Mouse (Mus musculus) c-Kit-positive CD71-positive TER-119-negative erythroid progenitor cells, embryonic 14.5 days (primary cell): ENCODE measurements at regions not wholly inside any gene's neighbourhood (a gene's known extent, or its start where the extent isn't known, plus 50 kb on each side); places are given as distances from the start of the nearest gene placed in this dataset.

Experiments
- DNase-seq: peaks from one replicate; pipeline ENCODE4 v3.0.0-alpha.2; 2013; ENCODE audit warnings: low read depth

GRCm38 (mm10) chr13:35478226-35478625 is 181.4 kb upstream of the Cdyl start:
- DNase-seq, result no peak

- no peak for DNase-seq
These were observed 177.3 kb upstream of the Cdyl start for GRCm38 (mm10) chr13:35482340-35482739.

DNA sequence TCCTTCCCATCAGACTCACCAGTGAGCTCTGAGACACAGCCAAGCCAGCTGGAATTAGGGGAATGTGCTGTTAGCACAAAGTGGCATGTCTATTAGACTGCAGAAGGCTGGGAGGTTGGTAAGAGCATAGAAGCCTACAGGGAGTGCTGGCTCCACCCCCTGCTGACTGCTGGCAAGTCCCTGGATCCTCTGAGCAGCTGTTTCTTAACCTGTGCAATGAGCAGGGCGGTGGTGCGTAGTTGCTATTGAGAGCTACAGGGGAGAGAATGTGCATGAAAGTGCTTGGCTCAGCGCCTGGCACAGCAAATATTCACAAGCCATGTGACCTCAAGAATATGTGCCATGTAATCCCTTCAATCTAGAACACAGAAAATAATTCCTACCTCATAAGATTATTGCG is 173.5 kb upstream of the Cdyl start:
- DNase-seq, result no peak

DNA sequence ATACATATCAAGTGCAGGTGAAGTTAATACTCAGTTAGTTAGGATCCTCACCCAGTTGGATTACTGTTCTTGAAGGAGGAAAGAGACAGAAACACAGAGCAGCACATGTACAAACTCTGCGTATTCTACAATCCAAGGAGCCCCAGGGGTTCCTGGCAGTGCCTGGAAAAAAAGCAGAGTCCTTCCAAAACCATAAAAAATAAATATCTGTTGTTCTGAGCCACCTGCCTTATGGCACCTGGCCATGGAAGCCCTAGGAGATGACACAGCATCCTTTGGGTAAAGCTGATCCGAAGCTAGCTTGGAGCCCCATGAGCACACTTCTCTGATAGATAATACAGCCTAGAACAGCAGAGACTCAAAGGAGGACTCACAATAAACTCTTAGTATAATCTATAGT is 159.9 kb upstream of the Cdyl start:
- no peak for DNase-seq

DNA sequence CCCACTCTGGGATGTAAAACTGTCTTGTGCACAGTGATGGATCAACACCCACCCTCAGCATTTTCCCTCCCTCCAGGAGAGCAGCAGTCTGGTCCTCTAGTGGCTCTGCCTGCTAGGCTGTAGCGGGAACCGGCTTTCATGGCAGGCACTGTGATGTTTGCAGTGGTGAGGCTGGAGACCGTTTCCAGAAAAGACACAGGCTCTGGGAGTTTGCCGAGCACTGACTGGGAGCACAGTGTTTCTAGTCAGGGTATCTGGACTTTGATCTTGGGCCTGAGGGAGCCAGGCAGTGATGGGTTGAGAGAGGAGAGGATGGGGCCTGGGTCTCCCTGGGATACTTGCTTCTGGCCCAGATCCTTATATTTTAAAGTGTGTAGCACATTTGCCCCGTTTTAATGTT is 158.7 kb upstream of the Cdyl start:
- no peak for DNase-seq

DNA sequence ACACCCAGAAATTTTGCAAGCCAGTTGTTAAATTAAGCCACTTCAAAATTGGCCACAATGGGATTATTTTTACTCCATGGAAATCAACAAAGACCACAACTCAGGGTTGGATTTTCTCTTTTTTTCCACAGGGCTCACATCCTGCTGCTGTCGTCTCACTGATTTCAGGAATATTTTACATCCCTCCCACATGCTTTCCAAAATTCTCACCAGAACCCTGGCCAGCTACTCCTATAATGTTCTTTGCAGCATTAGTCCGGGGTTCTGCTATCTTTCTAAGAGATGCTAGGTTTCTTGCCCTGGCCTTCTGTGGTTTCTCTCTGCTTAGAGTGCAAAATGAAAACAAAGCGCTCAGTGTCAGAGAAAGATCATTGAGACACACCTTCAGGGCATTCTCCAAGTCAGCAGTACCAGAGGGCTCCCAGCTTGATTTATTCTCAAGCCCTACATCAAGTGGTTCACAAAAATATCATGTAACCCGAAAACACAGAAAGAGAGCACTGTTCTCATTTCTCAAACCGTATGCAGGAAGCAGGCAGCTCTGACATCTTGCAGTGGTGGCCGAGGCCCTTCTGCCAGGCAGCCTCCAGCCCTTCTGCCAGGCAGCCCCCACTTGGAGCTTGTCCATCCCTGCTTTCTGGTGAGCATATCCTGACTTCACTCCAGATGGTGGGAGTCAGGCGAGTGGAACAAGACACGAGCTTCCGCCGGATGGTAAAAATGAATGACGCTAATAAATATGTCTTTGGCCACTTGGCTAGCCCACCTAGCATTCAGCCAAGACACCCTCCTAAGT is 158.1 kb upstream of the Cdyl start:
- DNase-seq, result no peak

DNA sequence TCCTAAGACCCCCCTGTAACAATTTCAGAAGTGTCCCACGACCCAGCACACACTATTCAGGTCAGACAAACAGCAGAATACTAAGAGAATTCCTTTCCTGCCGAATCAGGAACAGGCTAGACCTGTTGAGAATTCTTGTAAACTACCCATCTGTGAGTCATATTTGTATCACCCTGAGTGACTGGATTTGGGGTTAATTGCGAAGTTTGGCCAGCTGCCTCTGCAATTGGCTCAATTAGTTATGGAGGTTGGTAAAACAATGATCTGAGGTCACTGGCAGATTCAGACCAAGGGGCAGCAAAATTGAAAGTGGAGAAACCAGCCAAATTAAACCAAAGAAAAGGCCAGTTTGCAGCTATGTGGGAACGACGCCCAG is 157.5 kb upstream of the Cdyl start:
- DNase-seq, result no peak

DNA sequence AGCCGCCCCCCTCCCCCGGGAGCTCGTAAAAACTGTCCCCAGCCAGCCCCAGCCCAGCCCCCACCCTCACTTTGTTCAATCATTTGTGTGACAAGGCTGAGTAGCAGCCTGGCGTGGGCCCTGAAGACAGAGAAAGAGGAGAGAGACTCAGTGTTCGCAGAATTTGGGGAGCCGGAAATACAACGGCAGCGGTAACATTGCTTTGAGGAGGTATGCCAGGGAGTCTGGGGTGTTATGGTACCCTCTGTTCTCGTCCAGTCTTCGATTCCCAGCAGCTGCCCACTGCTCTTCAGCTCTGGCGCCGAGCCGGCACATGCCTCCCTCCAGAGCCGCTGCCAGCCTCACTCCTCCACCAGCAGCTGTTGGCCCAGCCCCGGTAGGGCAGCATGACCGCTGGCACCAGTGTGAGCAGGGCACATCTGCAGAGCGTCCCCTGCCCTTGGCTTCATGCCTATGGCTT is 156.2 kb upstream of the Cdyl start:
- no peak for DNase-seq

DNA sequence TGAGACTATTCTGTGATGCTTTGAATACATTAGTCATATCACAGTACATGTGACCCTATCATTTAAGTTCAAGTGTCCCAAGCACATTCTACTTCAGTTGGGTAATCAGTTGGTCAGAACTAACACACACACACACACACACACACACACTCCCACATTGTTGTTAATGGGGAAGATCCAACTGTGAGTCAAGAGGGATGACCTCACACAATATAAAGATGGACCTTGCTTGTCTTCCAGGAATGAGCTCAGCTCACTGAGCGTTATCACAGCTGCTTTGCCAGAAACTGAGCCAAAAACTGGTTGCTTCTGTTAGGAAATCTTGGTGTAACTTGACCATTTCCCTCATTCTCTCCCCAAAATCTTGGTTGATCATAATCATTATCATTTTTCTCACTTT is 152.4 kb upstream of the Cdyl start:
- DNase-seq, result no peak

DNA sequence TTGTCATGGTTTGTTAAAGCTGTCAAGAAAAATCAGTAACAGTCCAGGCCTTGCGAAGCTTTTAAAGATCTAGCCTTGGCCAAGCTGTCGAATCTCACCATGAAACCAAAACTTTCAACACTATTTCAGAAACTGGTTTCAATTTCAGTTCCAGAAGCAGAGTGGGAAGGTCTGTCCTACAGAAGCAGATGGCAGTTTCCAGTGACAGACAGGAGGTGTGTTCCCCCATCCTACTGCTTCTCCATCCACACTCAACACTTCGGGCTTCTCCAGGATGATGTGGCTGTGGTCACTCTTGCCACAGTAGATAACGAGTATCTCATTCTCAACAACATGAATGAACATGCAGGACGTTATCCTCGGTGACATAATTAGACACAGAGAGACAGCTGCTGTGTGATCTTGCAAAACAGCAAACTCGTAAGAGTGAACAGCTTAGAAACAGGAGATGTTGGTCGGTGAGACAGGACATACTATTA is 147.6 kb upstream of the Cdyl start:
- DNase-seq, result no peak

GRCm38 (mm10) chr13:35513120-35513519 is 146.5 kb upstream of the Cdyl start:
- no peak for DNase-seq

DNA sequence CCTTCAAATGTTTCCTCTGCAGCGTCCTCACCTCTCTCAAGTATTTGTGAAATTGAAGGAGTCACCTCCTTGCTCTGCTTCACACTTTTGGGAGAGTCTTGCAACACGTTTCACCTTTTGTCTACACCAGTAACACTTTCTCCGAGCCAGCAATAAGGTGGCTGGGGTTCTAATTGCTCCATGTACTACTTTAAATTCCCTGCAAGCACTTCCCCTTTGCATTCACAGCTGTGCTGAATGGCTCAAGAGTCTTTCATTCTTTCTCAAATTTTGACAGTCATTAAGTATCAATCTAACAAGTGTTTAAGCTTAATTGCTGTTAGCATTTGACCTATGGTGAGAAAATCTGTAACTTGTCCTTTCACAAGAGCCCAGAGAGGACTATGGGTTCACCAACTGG is 144.3 kb upstream of the Cdyl start:
- no peak for DNase-seq

GRCm38 (mm10) chr13:35517692-35518091 is 141.9 kb upstream of the Cdyl start:
- no peak for DNase-seq

GRCm38 (mm10) chr13:35522272-35522671 is 137.4 kb upstream of the Cdyl start:
- no peak for DNase-seq

GRCm38 (mm10) chr13:35529577-35529976 is 130.1 kb upstream of the Cdyl start:
- DNase-seq, result no peak

DNA sequence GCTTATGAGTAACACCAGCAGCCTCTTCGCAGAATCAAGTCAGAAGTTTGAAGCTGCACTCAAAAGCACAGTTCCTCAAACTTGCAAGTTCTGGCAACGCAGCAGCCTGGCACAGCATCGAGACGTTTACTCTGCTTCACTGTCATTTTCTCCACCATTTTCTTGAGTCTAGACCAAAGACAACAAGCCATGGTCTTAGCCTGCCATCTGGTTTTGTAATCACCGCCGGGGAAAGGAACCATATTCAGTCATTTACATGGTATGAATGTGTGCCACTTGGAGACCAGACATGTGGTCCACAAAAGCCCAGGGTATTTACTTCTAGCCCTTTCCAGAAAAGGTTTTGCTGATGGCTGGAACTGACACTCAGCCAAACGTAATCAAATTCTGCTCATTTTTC is 122.5 kb upstream of the Cdyl start:
- DNase-seq, result no peak

- DNase-seq, result no peak
These were observed 121.7 kb upstream of the Cdyl start for GRCm38 (mm10) chr13:35537936-35538335.

- DNase-seq, result no peak
These were observed 119.2 kb upstream of the Cdyl start for GRCm38 (mm10) chr13:35540433-35540832.

DNA sequence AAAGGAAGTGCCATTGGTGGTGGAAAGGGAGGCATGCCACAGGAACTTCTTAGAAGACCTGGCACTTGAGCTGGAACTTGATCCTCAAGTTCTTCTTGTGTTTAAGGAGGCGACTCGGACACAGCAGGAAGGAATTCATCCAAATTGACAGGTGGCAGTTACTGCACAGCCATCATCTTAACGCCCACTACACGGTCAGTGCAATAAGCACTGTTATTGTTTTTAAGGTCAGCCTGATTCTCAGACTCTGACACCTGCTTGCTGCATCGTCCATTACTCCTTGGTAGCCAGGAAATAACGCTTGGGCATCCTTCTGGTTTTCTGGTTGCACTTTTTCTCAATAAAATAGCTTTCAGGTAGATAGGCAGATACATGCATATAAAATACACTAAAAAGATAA is 118.6 kb upstream of the Cdyl start:
- DNase-seq, result no peak

- no peak for DNase-seq
These were observed 95.6 kb upstream of the Cdyl start for GRCm38 (mm10) chr13:35564006-35564405.

DNA sequence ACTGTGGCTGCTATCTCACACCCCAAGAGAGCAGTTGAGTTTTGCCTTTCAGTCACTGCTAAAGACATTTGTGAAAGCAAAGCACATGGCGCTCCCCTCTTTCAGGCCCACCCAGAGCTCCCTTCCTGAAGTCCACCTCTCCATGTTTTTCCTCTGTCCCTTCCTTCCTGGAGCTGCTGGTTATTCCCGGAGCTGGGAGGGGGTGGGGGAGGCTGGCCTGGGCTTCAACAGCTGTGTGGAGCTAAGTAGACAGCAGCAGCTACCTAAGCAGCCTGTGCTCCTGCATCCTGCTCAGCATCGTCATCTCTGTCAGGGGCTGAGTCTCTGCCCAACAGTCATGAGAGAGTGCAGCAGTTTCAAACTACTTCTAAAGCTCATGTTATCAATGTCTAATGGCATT is 78.0 kb upstream of the Cdyl start:
- no peak for DNase-seq

DNA sequence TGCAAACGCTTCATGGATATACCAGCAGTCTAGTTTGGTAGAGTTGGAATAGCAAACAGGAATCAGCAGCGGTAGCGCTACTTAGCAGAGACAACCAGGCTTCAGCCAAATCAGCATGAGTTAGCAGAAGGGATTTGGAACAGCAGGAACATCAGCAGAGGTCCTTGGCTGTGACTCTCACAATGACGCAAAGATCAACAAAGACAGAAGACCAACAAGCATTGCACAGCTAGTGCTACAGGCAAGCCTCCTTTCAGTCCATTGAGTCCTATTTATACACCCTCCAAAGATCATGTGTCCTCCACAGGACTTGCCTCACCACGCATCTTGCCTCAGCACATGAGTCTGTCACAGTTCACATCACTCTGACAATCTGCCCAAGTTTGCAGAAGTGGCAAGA is 61.6 kb upstream of the Cdyl start:
- no peak for DNase-seq

DNA sequence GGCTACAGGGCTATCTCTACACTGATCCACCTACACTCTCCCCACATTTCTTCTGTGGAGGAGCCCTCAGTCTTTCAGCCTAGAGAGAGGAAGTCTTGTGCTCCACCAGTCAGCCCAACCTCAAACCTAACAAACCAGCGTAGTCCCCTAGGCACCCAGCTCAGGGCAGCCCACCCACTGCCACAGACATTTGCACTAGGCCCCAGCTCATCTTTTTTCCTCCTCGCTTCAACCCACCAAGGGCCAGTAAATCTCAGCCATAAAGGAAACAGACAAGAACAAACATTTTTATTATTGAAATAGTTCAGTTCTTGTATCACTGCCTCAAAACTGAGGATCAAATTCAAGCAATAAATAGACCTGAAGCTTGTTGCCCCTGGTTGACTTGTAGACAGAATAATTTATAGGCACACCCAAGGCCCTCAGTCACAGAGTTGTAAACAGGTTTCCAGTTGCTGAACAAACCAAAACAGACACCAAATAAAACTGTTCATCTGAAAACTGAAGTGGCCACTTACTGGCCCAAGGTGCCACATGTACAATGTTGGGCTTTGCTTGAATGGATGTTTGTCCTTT is 58.0 kb upstream of the Cdyl start:
- no peak for DNase-seq

GRCm38 (mm10) chr13:35603080-35603479 is 56.6 kb upstream of the Cdyl start:
- DNase-seq, result no peak
